Mouse (Mus musculus) lung, postnatal 0 days (tissue): Measurements from ENCODE around the gene Gm20388. TPM values are rescaled to one million over a fixed set of nuclear protein-coding genes. Genes with fewer than 3 reads are reported as not detected.

ENCODE experiments used
- ATAC-seq: fragments of 200-750 bp; cut with Nextera tagmentation; 2 replicates; pipeline ENCODE4 v1.8.0; 2017; ENCODE audit warnings: moderate library complexity
- DNase-seq: peaks from one replicate; pipeline ENCODE4 v3.0.0-alpha.2; 2016; ENCODE audit warnings: low spot score
- H3K27ac ChIP-seq: fragments of 300-500 bp; sonication (generic); 2 replicates; pipeline ENCODE4 v1.5.1; 2014; ENCODE audit warnings: antibody characterized with exemption, mild to moderate bottlenecking, low read length, mixed read lengths
- H3K27me3 ChIP-seq: fragments of 300-500 bp; sonication (generic); replicated peaks from 2 replicates; pipeline ENCODE4 v1.6.1; 2014; ENCODE audit warnings: low read length, mixed read lengths; ENCODE audit not compliant: insufficient read depth
- H3K36me3 ChIP-seq: fragments of 300-500 bp; sonication (generic); 2 replicates; pipeline ENCODE4 v1.6.1; 2014; ENCODE audit warnings: low read length, mixed read lengths; ENCODE audit not compliant: insufficient read depth
- H3K4me1 ChIP-seq: fragments of 300-500 bp; sonication (generic); 2 replicates; pipeline ENCODE4 v1.6.1; 2014; ENCODE audit warnings: antibody characterized with exemption, low read depth, low read length, mixed read lengths; ENCODE audit not compliant: insufficient read depth
- H3K4me2 ChIP-seq: fragments of 300-500 bp; sonication (generic); replicated peaks from 2 replicates; pipeline ENCODE4 v1.6.1; 2014; ENCODE audit warnings: low read depth, mild to moderate bottlenecking, low read length, moderate library complexity, mixed read lengths
- H3K4me3 ChIP-seq: fragments of 300-500 bp; sonication (generic); 2 replicates; pipeline ENCODE4 v1.5.1; 2014; ENCODE audit warnings: low read depth, low read length
- H3K9ac ChIP-seq: fragments of 300-500 bp; sonication (generic); replicated peaks from 2 replicates; pipeline ENCODE4 v1.6.1; 2014; ENCODE audit warnings: low read depth, mild to moderate bottlenecking
- H3K9me3 ChIP-seq: fragments of 300-500 bp; sonication (generic); 2 replicates; pipeline ENCODE4 v1.6.1; 2016; ENCODE audit warnings: low read length, mixed read lengths
- CTCF ChIP-seq: IDR thresholded peaks from 2 replicates; pipeline ENCODE4 v1.5.1; 2016; ENCODE audit warnings: antibody characterized with exemption, mild to moderate bottlenecking
- EP300 ChIP-seq: IDR thresholded peaks from 2 replicates; pipeline ENCODE4 v1.6.1; 2016; ENCODE audit warnings: antibody characterized with exemption, mild to moderate bottlenecking, control low read depth
- WGBS: fragments of 180-500 bp; shearing (Covaris S2); extraction: QIAGEN DNeasy Blood & Tissue Kit; methylation state at CpG from one replicate; pipeline ENCODE4 v1.1.7; 2014; 5-methylcytosine and 5-hydroxymethylcytosine counted together
- polyA plus RNA-seq: library from polyadenylated mRNA; unstranded; fragments of >200 nt; fragmentation: Nextera tagmentation; extraction: Ambion mirVana; gene quantifications from 2 replicates; pipeline ENCODE4 v1.2.1, GENCODE M21; 2015

Gm20388 gene
- polyA plus RNA-seq, 1 experiment from 2014 or later, result not detected

GRCm38 (mm10) chr8:120036578-120036977 lies 125.9 kb downstream of the Gm20388 start:
- Histone ChIP-seq H3K9me3 (no peaks in the 10 kb centered on the region), H3K27ac (no peak overlapping the region), H3K4me3 (no peak overlapping the region), H3K4me2 (no peak overlapping the region), H3K9ac (no peak overlapping the region), H3K36me3 (no peaks in the 10 kb centered on the region), H3K4me1 (peaks cover 3% of the 10 kb centered on the region; the same call in 1 of the 2 replicates), H3K27me3 (no peaks in the 10 kb centered on the region)
- 64% methylated on average over 4 of the region's 4 CpGs for WGBS
- TF ChIP-seq CTCF, result no peak
- no peak for TF ChIP-seq EP300
- ATAC-seq (no peak), DNase-seq (no peak)

DNA sequence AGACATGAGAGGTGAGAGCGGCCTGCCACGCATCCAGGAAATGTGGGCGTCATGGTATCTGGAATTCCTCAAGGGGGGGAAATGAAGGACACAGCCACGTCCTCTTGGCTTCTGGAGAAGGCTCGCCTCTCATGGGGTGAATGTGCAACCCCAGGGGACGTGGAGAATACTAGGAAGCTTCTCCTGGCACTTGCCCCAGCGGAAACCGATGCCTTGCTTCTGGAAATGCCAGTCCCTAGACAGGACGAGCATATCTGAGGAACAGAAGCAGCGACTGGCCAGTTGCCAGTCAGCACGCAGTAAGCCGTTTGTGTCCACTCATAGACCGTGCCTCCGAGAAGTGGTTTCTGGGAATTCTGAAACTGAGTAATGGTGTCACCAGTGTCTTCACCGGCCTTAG lies 126.6 kb downstream of the Gm20388 start:
- 52% methylated on average over 15 of the region's 15 CpGs for WGBS
- Histone ChIP-seq H3K4me3 (no peak overlapping the region), H3K4me2 (no peak overlapping the region), H3K27ac (no peak overlapping the region), H3K9me3 (no peaks in the 10 kb centered on the region), H3K36me3 (no peaks in the 10 kb centered on the region), H3K27me3 (no peaks in the 10 kb centered on the region), H3K9ac (no peak overlapping the region), H3K4me1 (peaks cover 3% of the 10 kb centered on the region; the same call in 1 of the 2 replicates)
- TF ChIP-seq EP300 (no peak), CTCF (no peak)
- peak; percentile 55 for DNase-seq
- ATAC-seq, result peak; percentile 30

DNA sequence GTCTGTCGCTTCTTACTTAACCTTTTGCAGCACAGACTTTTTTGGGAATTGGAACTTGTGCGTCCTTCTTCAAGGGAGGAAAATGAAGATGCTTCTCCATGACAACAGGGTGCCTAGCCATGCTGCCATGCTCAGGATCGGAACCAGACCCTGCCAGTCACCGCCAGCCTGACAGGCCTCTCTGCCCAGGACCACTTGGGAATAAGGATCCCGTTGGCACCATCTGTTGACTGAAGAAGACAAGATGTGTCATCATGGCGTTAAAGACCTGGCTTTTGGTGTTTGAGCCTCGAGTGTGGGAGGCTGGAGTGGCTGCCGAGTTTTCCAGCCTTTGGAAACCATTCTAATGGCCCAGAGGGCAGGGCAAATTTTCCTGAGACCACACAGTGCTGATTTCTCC lies 127.0 kb downstream of the Gm20388 start:
- H3K9me3 ChIP-seq, result no peaks in the 10 kb centered on the region
- TF ChIP-seq EP300 (no peak), CTCF (no peak)
- H3K4me2 ChIP-seq, result no peak overlapping the region
- H3K27ac ChIP-seq, result no peak overlapping the region
- no peak overlapping the region for H3K4me3 ChIP-seq
- no peak overlapping the region for H3K9ac ChIP-seq
- no peaks in the 10 kb centered on the region for H3K36me3 ChIP-seq
- 83% methylated on average over 8 of the region's 8 CpGs for WGBS
- H3K4me1 ChIP-seq, result peaks cover 3% of the 10 kb centered on the region; the same call in 1 of the 2 replicates
- ATAC-seq (no peak), DNase-seq (no peak)
- no peaks in the 10 kb centered on the region for H3K27me3 ChIP-seq

DNA sequence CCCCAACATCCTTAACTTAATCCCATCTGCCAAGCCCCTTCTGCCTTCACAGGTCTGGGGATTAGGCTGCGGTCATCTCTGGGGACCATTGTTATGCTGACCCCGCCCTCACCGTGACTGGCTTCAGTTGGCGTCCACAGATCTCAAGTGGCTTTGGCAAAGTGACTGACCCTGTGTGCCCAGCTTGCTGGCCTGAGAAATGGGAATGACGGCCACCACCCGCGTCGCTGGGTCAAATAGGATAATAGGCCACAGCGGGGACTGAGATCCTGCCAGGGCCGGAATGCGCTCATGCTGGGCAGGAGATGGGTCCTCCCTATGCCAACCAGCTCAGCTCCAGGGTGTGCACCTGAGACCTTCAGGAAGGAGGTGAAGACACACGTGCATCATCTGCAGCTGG lies 128.1 kb downstream of the Gm20388 start:
- Histone ChIP-seq H3K36me3 (no peaks in the 10 kb centered on the region), H3K27ac (no peak overlapping the region), H3K4me2 (no peak overlapping the region), H3K4me3 (no peak overlapping the region), H3K4me1 (peaks cover 3% of the 10 kb centered on the region; the same call in 1 of the 2 replicates), H3K9ac (no peak overlapping the region), H3K27me3 (no peaks in the 10 kb centered on the region), H3K9me3 (no peaks in the 10 kb centered on the region)
- ATAC-seq (no peak), DNase-seq (no peak)
- no peak for TF ChIP-seq CTCF
- no peak for TF ChIP-seq EP300
- 84% methylated on average over 12 of the region's 12 CpGs for WGBS

GRCm38 (mm10) chr8:120039313-120039919 lies 128.8 kb downstream of the Gm20388 start:
- no peak overlapping the region for H3K9ac ChIP-seq
- no peaks in the 10 kb centered on the region for H3K9me3 ChIP-seq
- H3K36me3 ChIP-seq, result no peaks in the 10 kb centered on the region
- no peak overlapping the region for H3K27ac ChIP-seq
- TF ChIP-seq CTCF (no peak), EP300 (no peak)
- no peak overlapping the region for H3K4me3 ChIP-seq
- DNase-seq (no peak), ATAC-seq (no peak)
- WGBS, result 69% methylated on average over 11 of the region's 11 CpGs
- no peaks in the 10 kb centered on the region for H3K27me3 ChIP-seq
- H3K4me1 ChIP-seq, result peaks cover 3% of the 10 kb centered on the region; the same call in 1 of the 2 replicates
- H3K4me2 ChIP-seq, result no peak overlapping the region

- peak; percentile 13; the same call in 1 of the 2 replicates for TF ChIP-seq CTCF
- no peak for TF ChIP-seq EP300
- Histone ChIP-seq H3K4me1 (peaks cover 3% of the 10 kb centered on the region; the same call in 1 of the 2 replicates), H3K27me3 (no peaks in the 10 kb centered on the region), H3K4me2 (no peak overlapping the region), H3K9ac (no peak overlapping the region), H3K4me3 (no peak overlapping the region), H3K9me3 (no peaks in the 10 kb centered on the region), H3K36me3 (no peaks in the 10 kb centered on the region), H3K27ac (peak overlapping the region; percentile 32; the same call in 1 of the 2 replicates)
- ATAC-seq, result peak; percentile 73
- peak; percentile 81 for DNase-seq
- 21% methylated on average over 1 of the region's 1 CpGs for WGBS
Observed at GRCm38 (mm10) chr8:120040861-120041260, 130.2 kb downstream of the Gm20388 start.
